Mouse (Mus musculus): Measurements from ENCODE around the gene Rhox4f. TPM values are rescaled to one million over a fixed set of nuclear protein-coding genes. Genes with fewer than 3 reads are reported as not detected.
"Not testable (repeated sequence)": the region's sequence is repeated elsewhere in the genome, so short reads cannot be mapped to it uniquely, and the experiment has no call there.

Rhox4f gene
- polyA plus RNA-seq (2012; fragmentation: generic; extraction: Trizol): not detected
- long read RNA-seq, experiment 1: 0 reads
- long read RNA-seq, experiment 2: 0 reads

GRCm38 (mm10) chrX:37607604-37608003 is at the start of gene Rhox4f:
Gene Rhox4f, minus strand, starts transcription at chrX:37607704.
- H3K4me3 ChIP-seq (ENCODE audit: insufficient read depth, poor library complexity, severe bottlenecking); H3ac ChIP-seq (ENCODE audit: control insufficient read depth, insufficient read length, low read depth); H3K79me3 ChIP-seq (ENCODE audit: low read depth); H3K79me2 ChIP-seq (ENCODE audit: control insufficient read depth, insufficient read depth); H3K27me3 ChIP-seq (ENCODE audit: control insufficient read depth, insufficient read depth, insufficient read length); H3K36me3 ChIP-seq (ENCODE audit: control insufficient read depth, insufficient read depth): not testable (repeated sequence)

GRCm38 (mm10) chrX:37651227-37651626 is 43.7 kb upstream of the Rhox4f start, which contains the start of gene Rhox4g:
Gene Rhox4g, minus strand, starts transcription at chrX:37651327.
- not testable (repeated sequence) for H3K4me3 ChIP-seq (ENCODE audit: insufficient read depth, poor library complexity, severe bottlenecking); H3K36me3 ChIP-seq (ENCODE audit: control insufficient read depth, insufficient read depth); H3K27me3 ChIP-seq (ENCODE audit: control insufficient read depth, insufficient read depth, insufficient read length); H3ac ChIP-seq (ENCODE audit: control insufficient read depth, insufficient read length, low read depth); H3K79me2 ChIP-seq (ENCODE audit: control insufficient read depth, insufficient read depth); H3K79me3 ChIP-seq (ENCODE audit: low read depth)

- H3K79me2 ChIP-seq (ENCODE audit: control insufficient read depth, insufficient read depth); H3ac ChIP-seq (ENCODE audit: control insufficient read depth, insufficient read length, low read depth); H3K4me3 ChIP-seq (ENCODE audit: insufficient read depth, poor library complexity, severe bottlenecking); H3K27me3 ChIP-seq (ENCODE audit: control insufficient read depth, insufficient read depth, insufficient read length); H3K79me3 ChIP-seq (ENCODE audit: low read depth); H3K36me3 ChIP-seq (ENCODE audit: control insufficient read depth, insufficient read depth): not testable (repeated sequence)
Observed at GRCm38 (mm10) chrX:37643370-37643769, 35.9 kb upstream of the Rhox4f start, which contains the start of gene Rhox2g. Gene Rhox2g, minus strand, starts transcription at chrX:37643470.

GRCm38 (mm10) chrX:37628512-37628911 is 21.0 kb upstream of the Rhox4f start, which contains the start of gene Rhox3g:
Gene Rhox3g, minus strand, starts transcription at chrX:37628612.
- H3ac ChIP-seq (ENCODE audit: control insufficient read depth, insufficient read length, low read depth); H3K27me3 ChIP-seq (ENCODE audit: control insufficient read depth, insufficient read depth, insufficient read length); H3K36me3 ChIP-seq (ENCODE audit: control insufficient read depth, insufficient read depth); H3K79me2 ChIP-seq (ENCODE audit: control insufficient read depth, insufficient read depth); H3K79me3 ChIP-seq (ENCODE audit: low read depth); H3K4me3 ChIP-seq (ENCODE audit: insufficient read depth, poor library complexity, severe bottlenecking): not testable (repeated sequence)

GRCm38 (mm10) chrX:37580692-37581091 is 26.8 kb downstream of the Rhox4f start, which contains the start of gene Rhox3f:
Gene Rhox3f, plus strand, starts transcription at chrX:37580992.
- H3ac ChIP-seq (ENCODE audit: control insufficient read depth, insufficient read length, low read depth); H3K4me3 ChIP-seq (ENCODE audit: insufficient read depth, poor library complexity, severe bottlenecking); H3K36me3 ChIP-seq (ENCODE audit: control insufficient read depth, insufficient read depth); H3K79me2 ChIP-seq (ENCODE audit: control insufficient read depth, insufficient read depth); H3K27me3 ChIP-seq (ENCODE audit: control insufficient read depth, insufficient read depth, insufficient read length); H3K79me3 ChIP-seq (ENCODE audit: low read depth): not testable (repeated sequence)

GRCm38 (mm10) chrX:37572638-37573037 is 34.9 kb downstream of the Rhox4f start:
- not testable (repeated sequence) for H3K79me3 ChIP-seq (ENCODE audit: low read depth); H3K79me2 ChIP-seq (ENCODE audit: control insufficient read depth, insufficient read depth); H3K4me3 ChIP-seq (ENCODE audit: insufficient read depth, poor library complexity, severe bottlenecking); H3K27me3 ChIP-seq (ENCODE audit: control insufficient read depth, insufficient read depth, insufficient read length); H3K36me3 ChIP-seq (ENCODE audit: control insufficient read depth, insufficient read depth); H3ac ChIP-seq (ENCODE audit: control insufficient read depth, insufficient read length, low read depth)

- not testable (repeated sequence) for H3K36me3 ChIP-seq (ENCODE audit: control insufficient read depth, insufficient read depth); H3K4me3 ChIP-seq (ENCODE audit: insufficient read depth, poor library complexity, severe bottlenecking); H3K27me3 ChIP-seq (ENCODE audit: control insufficient read depth, insufficient read depth, insufficient read length); H3K79me2 ChIP-seq (ENCODE audit: control insufficient read depth, insufficient read depth); H3K79me3 ChIP-seq (ENCODE audit: low read depth); H3ac ChIP-seq (ENCODE audit: control insufficient read depth, insufficient read length, low read depth)
Observed at GRCm38 (mm10) chrX:37571105-37571504, 36.4 kb downstream of the Rhox4f start, which contains the start of gene Rhox2f. Gene Rhox2f, plus strand, starts transcription at chrX:37571405.

GRCm38 (mm10) chrX:37557112-37557511 is 50.4 kb downstream of the Rhox4f start, which contains the start of gene Rhox4e:
Gene Rhox4e, plus strand, starts transcription at chrX:37557412.
- H3K4me3 ChIP-seq (ENCODE audit: insufficient read depth, poor library complexity, severe bottlenecking); H3K27me3 ChIP-seq (ENCODE audit: control insufficient read depth, insufficient read depth, insufficient read length); H3K79me3 ChIP-seq (ENCODE audit: low read depth); H3K36me3 ChIP-seq (ENCODE audit: control insufficient read depth, insufficient read depth); H3ac ChIP-seq (ENCODE audit: control insufficient read depth, insufficient read length, low read depth); H3K79me2 ChIP-seq (ENCODE audit: control insufficient read depth, insufficient read depth): not testable (repeated sequence)

Other genes with a start within 250 kb of the Rhox4f start
- gene Rhox3a2, start 227.7 kb downstream of the Rhox4f start, polyA plus RNA-seq (2012; fragmentation: generic; extraction: Trizol): not detected
- gene Rhox4a2, start 216.9 kb downstream of the Rhox4f start, polyA plus RNA-seq (2012; fragmentation: generic; extraction: Trizol): not detected
- gene Rhox2b, start 195.6 kb downstream of the Rhox4f start, polyA plus RNA-seq (2012; fragmentation: generic; extraction: Trizol): not detected
- gene Rhox4b, start 175.2 kb downstream of the Rhox4f start, polyA plus RNA-seq (2012; fragmentation: generic; extraction: Trizol): not detected
- not detected for gene Rhox2c, start 154.0 kb downstream of the Rhox4f start, polyA plus RNA-seq (2012; fragmentation: generic; extraction: Trizol)
- gene Rhox3c, start 149.1 kb downstream of the Rhox4f start, polyA plus RNA-seq (2012; fragmentation: generic; extraction: Trizol): not detected
- gene Rhox4c, start 127.4 kb downstream of the Rhox4f start, polyA plus RNA-seq (2012; fragmentation: generic; extraction: Trizol): not detected
- gene Rhox2d, start 114.3 kb downstream of the Rhox4f start, polyA plus RNA-seq (2012; fragmentation: generic; extraction: Trizol): not detected
- gene Rhox4d, start 93.3 kb downstream of the Rhox4f start, polyA plus RNA-seq (2012; fragmentation: generic; extraction: Trizol): not detected
- not detected for gene Rhox2e, start 77.3 kb downstream of the Rhox4f start, polyA plus RNA-seq (2012; fragmentation: generic; extraction: Trizol)
- not detected for gene Rhox3e, start 65.7 kb downstream of the Rhox4f start, polyA plus RNA-seq (2012; fragmentation: generic; extraction: Trizol)
- gene Rhox4e, start 50.3 kb downstream of the Rhox4f start, polyA plus RNA-seq (2012; fragmentation: generic; extraction: Trizol): not detected
- not detected for gene Rhox2f, start 36.3 kb downstream of the Rhox4f start, polyA plus RNA-seq (2012; fragmentation: generic; extraction: Trizol)
- not detected for gene Rhox3f, start 26.7 kb downstream of the Rhox4f start, polyA plus RNA-seq (2012; fragmentation: generic; extraction: Trizol)
- not detected for gene Rhox3g, start 20.9 kb upstream of the Rhox4f start, polyA plus RNA-seq (2012; fragmentation: generic; extraction: Trizol)
- gene Rhox2g, start 35.8 kb upstream of the Rhox4f start, polyA plus RNA-seq (2012; fragmentation: generic; extraction: Trizol): not detected
- not detected for gene Rhox4g, start 43.6 kb upstream of the Rhox4f start, polyA plus RNA-seq (2012; fragmentation: generic; extraction: Trizol)
- gene Rhox3h, start 61.1 kb upstream of the Rhox4f start, polyA plus RNA-seq (2012; fragmentation: generic; extraction: Trizol): not detected
- 0.06 TPM for gene Rhox2h, start 65.6 kb upstream of the Rhox4f start, polyA plus RNA-seq (2012; fragmentation: generic; extraction: Trizol)
- 2.4 TPM for gene Rhox5, start 197.1 kb upstream of the Rhox4f start, polyA plus RNA-seq (2012; fragmentation: generic; extraction: Trizol)
- gene Rhox6, start 219.2 kb upstream of the Rhox4f start, polyA plus RNA-seq (2012; fragmentation: generic; extraction: Trizol): not detected
- not detected for gene Rhox7a, start 224.0 kb upstream of the Rhox4f start, polyA plus RNA-seq (2012; fragmentation: generic; extraction: Trizol)